ENCODE assay signal across 18 mouse cellular contexts in the genomic region with DNA sequence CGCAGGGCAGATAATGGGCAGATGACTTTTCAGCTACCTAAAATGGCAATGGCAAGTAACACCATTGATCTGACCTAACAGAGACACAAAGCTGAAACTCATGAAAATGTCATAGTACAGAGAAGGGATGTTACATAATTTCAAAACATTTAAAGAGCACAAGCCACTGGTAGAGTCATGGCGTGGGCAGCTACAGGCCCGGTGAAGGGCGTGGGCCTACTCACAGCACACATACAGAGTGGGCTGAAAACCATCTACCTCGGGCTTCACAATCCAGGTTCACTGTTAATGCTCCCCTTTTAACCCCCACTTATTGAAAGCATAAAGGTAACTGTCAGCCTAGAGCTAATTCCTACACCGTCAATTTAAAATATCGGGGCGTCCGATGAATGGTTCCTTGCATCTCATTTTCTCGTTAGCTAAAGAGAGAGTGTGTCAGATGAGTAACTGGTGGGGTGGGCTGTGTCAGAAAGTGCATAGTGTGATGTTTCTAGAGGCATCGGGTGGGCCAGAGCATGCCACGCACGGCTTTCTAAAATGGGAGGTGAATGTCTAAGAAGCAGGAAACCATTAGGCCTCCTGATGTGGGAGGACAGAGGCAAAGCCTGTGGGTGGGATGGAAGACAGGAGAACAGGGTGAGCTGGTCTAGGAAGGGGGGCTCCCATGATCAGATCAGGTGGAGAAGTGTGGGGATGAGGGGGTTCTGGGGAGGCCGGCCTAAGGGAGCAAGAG. TPM values are rescaled to one million over a fixed set of nuclear protein-coding genes. Genes with fewer than 3 reads are reported as not detected.
DNase-seq lines count a peak whose midpoint lies in the region; ATAC-seq lines count a peak whose summit lies in the region.
"Had no signal": no experiment of that assay in that cellular context is flagged by ENCODE, and none has a peak within 500 bp of the region (broad histone marks: within the 10 kb centered on the region; RNA-seq: fewer than 3 reads in every experiment).

No protein-coding gene starts in this region.

- no peaks in the 10 kb centered on the region for H3K4me1 ChIP-seq in liver, embryonic 11.5 days (replicated peaks; ENCODE audit: control insufficient read depth, insufficient read depth, low read length)
- H3K4me1 ChIP-seq: embryonic facial prominence, embryonic 12.5 days; forebrain, embryonic 13.5 days; forebrain, embryonic 15.5 days had no signal

- H3K4me3 ChIP-seq in liver, embryonic 11.5 days (ENCODE audit: low read depth, low read length), result no peak overlapping the region
- H3K4me3 ChIP-seq: embryonic facial prominence, embryonic 10.5 days; embryonic facial prominence, embryonic 12.5 days; forebrain, embryonic 13.5 days; forebrain, embryonic 15.5 days had no signal

- no peak overlapping the region for H3K9ac ChIP-seq in liver, embryonic 11.5 days (ENCODE audit: low read depth, low read length)
- H3K9ac ChIP-seq: embryonic facial prominence, embryonic 12.5 days; forebrain, embryonic 13.5 days; forebrain, embryonic 15.5 days had no signal

- peak; percentile 82 for DNase-seq in heart, adult 11 months
- no peak for DNase-seq in heart, postnatal 36 days
- peak; percentile 15 for DNase-seq in liver, embryonic 11.5 days (ENCODE audit: low spot score)
- no peak for DNase-seq in liver
- peak; percentile 60 for DNase-seq in brain, adult 2 months (ENCODE audit: low read depth, low spot score)
- no peak for DNase-seq in testis, postnatal 14 days (ENCODE audit: low spot score)
- DNase-seq: adrenal gland, adult 2 months; adrenal gland, postnatal 10 days; adrenal gland, postnatal 25 days; cerebellum, adult 11-12 months; cerebellum, adult 2 months; cerebellum, adult 9-10 months; cerebellum, postnatal 10 days; cerebellum, postnatal 25 days had no signal

- H3K9me3 ChIP-seq in liver, embryonic 11.5 days (ENCODE audit: control insufficient read depth, low read length), result no peaks in the 10 kb centered on the region
- H3K9me3 ChIP-seq: embryonic facial prominence, embryonic 10.5 days; embryonic facial prominence, embryonic 12.5 days; forebrain, embryonic 13.5 days; forebrain, embryonic 15.5 days had no signal

- WGBS in liver, embryonic 11.5 days, result 91% methylated on average over 14 of the region's 14 CpGs

- H3K36me3 ChIP-seq in liver, embryonic 11.5 days (ENCODE audit: control insufficient read depth, insufficient read depth, low read length), result peaks cover 5% of the 10 kb centered on the region; the same call in 1 of the 2 replicates
- H3K36me3 ChIP-seq: forebrain, embryonic 15.5 days had no signal

- ATAC-seq in liver, embryonic 11.5 days (replicated peaks; ENCODE audit: low FRiP score), result no peak
- ATAC-seq: forebrain, embryonic 13.5 days; forebrain, embryonic 15.5 days had no signal

- no peak overlapping the region for H3K27ac ChIP-seq in liver, embryonic 11.5 days (ENCODE audit: low read depth, low read length)
- H3K27ac ChIP-seq: embryonic facial prominence, embryonic 10.5 days; embryonic facial prominence, embryonic 12.5 days; forebrain, embryonic 13.5 days; forebrain, embryonic 15.5 days had no signal

- H3K4me2 ChIP-seq in liver, embryonic 11.5 days, result no peak overlapping the region
- H3K4me2 ChIP-seq: embryonic facial prominence, embryonic 12.5 days; forebrain, embryonic 13.5 days; forebrain, embryonic 15.5 days had no signal

- intact Hi-C loops in heart, postnatal 36 days (cut with DNase I), result no loop called here

- no peaks in the 10 kb centered on the region for H3K27me3 ChIP-seq in liver, embryonic 11.5 days (replicated peaks; ENCODE audit: control insufficient read depth, insufficient read depth, low read length)
- H3K27me3 ChIP-seq: embryonic facial prominence, embryonic 12.5 days; forebrain, embryonic 13.5 days; forebrain, embryonic 15.5 days had no signal

RNA-seq across cellular contexts. Expression of a gene that starts 41.8 kb away (rescaled TPM):
- 10 to 100 TPM in 1 of 2 experiments, 1 to 10 TPM in 1; 9.8 to 11.2 TPM for total RNA-seq in heart, postnatal 36 days (2021)
- polyA plus RNA-seq in liver, embryonic 11.5 days (2014; fragmentation: Nextera tagmentation; extraction: Ambion mirVana), result 19.3 and 20.0 TPM in 2 replicates

Comparison
In these comparisons a context has a peak if more than half of its experiments do, and no peak if none do; other contexts are left out.
1. DNase-seq: peak in heart, adult 11 months (single experiment), liver, embryonic 11.5 days (single experiment) and brain, adult 2 months (single experiment); none in heart, postnatal 36 days (0 of 2), liver (single experiment) and testis, postnatal 14 days (single experiment).